Mouse (Mus musculus): ENCODE measurements around the gene Mrs2.

Mrs2 gene

DNA sequence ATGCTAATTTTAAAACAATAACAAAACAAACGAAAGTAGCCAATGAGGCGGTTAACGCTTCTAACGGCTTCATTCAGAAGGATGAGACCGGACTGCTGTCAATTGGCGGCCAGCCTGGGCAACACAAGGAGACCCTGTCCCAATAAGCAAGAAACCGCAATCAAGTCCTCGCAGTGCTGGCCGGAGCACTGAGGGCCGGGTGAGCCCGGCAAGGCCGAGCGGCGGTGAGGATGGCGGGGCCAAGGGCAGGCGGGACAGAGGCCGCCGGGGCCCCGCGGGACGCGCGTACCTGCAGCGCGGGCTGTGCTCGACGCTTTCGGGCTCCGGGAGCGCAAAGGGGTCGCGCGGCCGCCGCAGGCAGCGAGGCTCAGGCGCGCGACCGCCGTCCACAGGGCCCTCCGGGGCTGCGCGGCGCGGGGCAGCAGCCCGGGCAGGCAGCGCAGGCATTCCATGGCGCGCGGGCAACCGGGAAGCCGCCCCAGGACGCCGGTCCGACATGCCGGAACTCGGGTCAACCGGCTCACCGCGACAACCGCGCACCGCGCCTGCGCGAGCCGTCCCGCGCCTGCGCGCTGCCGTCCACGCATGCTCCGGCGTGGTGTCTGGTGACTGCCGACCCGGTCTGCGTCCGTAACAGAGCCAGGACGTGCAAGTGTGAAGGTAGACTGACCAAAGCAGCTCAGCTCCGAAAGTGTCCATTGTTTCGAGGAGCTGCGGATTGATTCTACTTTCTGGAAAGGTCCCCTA, at the start of gene Mrs2:
Mrs2 (minus strand) TSS at position 587 of the 747 bp plus-strand sequence.
- DNase-seq (ENCODE audit: extremely low spot score, low spot score) = peak; percentile 91

- no peak for DNase-seq (ENCODE audit: extremely low spot score, low spot score)
These were observed 49.6 kb upstream of the Mrs2 start for GRCm38 (mm10) chr13:25069765-25070164.

- DNase-seq (ENCODE audit: extremely low spot score, low spot score) = no peak
These were observed 47.0 kb upstream of the Mrs2 start for GRCm38 (mm10) chr13:25067183-25067582.

GRCm38 (mm10) chr13:25066659-25067058, 46.5 kb upstream of the Mrs2 start:
- no peak for DNase-seq (ENCODE audit: extremely low spot score, low spot score)

GRCm38 (mm10) chr13:25055873-25056667, 35.9 kb upstream of the Mrs2 start, which contains the start of gene Dcdc2a:
TSS of gene Dcdc2a (plus strand) at chr13:25056004.
- peak; percentile 43 for DNase-seq (ENCODE audit: extremely low spot score, low spot score)

DNA sequence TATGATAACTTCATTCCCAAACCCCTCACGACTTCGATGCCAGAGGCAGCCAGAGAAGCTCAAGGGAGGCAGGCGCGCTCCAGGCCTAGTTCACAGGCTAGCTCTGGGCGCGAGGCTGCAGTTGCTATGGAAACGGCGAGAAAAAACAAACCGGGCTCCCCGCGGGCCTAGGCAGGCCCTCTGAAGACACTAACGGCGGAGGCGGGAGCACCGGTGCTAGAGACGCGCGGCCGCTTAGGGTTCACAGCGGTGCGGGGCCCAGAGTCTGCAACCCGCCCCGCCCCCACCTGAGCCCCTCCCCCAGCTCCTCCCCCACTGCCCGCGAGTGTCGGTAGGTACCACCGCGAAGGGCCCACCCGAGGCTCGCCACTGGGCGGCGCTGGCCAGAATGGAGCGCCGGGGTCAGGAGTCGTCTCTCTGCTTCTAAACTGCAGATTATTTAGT, 35.0 kb upstream of the Mrs2 start:
- peak; percentile 82 for DNase-seq (ENCODE audit: extremely low spot score, low spot score)

DNA sequence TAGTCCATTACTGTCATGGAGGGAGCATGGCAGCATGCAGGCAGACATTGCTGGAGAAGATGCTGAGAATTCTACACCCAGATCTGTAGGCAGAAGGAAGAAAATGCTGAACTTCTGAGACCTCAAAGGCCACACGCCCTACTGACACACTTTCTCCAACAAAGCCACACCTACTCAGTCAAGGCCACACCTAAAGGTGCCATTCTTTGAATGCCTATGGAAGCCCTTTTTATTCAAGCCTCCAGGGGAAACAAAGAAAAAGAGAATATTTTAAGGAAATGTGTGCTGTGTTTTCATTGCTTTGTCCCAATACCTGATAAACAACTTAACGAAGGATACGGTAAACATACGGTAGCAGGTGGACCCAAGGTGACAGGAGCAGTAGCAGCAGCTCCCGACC, 32.5 kb upstream of the Mrs2 start:
- no peak for DNase-seq (ENCODE audit: extremely low spot score, low spot score)

- DNase-seq (ENCODE audit: extremely low spot score, low spot score) = no peak
These were observed 19.3 kb upstream of the Mrs2 start for GRCm38 (mm10) chr13:25039488-25039887.

DNA sequence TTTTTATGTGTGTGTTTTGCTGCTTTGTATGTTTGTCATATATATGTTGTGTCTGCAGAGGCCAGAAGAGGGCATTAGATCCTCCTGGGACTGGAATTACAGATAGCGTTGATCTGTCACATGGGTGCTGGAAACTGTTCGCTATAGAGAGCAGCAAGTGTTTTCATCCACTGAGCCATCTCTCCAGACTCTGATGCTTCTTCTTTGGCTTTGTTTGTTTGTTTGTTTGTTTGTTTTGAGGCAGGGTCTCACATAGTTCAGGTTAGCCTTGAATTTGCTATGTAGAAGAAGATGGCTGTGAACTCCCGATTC, 6.9 kb upstream of the Mrs2 start:
- no peak for DNase-seq (ENCODE audit: extremely low spot score, low spot score)

DNA sequence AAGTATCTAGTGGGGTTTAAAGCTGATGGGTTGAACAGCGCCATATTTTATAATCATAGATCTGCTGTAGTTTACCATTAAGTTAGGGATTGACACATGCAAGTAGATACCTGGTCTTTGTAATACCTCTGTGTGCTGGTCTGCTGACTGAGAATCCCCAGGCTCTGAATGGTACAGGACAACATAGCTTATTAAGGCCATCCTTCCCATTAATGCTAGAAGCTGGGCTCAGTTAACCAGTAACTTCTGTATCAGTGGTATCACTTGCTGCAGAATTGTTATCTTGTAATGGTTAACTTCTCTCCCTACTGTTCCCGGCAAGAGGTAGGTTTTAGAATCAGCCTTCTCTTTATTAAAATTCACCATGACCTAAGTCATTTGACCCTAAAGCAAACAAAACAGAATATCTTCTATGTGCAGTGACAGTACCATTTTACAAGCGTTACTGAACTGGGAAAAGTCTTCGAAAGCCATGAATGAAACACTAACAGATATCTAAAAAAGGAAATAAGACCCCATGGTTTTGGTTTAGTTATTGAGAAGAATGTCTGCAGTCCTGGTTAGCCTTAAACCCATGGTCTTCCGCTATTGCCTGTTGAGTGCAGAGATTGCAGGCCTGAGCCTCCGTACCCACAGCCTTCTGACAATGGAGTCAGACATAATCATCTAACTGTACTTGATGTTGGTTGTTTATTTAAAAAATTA, 6.4 kb upstream of the Mrs2 start:
- no peak for DNase-seq (ENCODE audit: extremely low spot score, low spot score)

GRCm38 (mm10) chr13:25024655-25025054, 4.5 kb upstream of the Mrs2 start:
- DNase-seq (ENCODE audit: extremely low spot score, low spot score) = no peak

DNA sequence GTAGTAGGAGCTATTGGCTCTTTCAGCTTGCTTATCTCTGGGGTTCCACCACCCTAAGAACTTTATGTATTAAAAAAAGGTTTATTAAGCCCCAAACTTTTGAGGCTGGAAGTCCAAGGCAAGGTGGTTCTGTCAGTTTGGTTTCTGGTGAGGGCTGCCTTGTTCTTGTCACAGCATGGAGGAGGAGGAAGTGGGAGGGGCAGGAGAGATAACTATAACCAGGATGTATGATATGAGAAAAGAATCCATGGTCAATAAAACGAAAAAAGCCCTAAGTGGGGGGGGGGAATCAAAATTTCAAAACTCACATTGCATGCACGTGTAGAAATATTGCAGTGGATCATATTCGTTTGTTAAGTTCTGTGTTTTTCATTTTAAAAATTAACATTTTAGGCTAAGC, 3.0 kb upstream of the Mrs2 start:
- no peak for DNase-seq (ENCODE audit: extremely low spot score, low spot score)

- DNase-seq (ENCODE audit: extremely low spot score, low spot score) = no peak
These were observed 2.2 kb upstream of the Mrs2 start for GRCm38 (mm10) chr13:25022386-25022785.

- DNase-seq (ENCODE audit: extremely low spot score, low spot score) = no peak
These were observed 337 bp upstream of the Mrs2 start for GRCm38 (mm10) chr13:25020540-25020892.

DNA sequence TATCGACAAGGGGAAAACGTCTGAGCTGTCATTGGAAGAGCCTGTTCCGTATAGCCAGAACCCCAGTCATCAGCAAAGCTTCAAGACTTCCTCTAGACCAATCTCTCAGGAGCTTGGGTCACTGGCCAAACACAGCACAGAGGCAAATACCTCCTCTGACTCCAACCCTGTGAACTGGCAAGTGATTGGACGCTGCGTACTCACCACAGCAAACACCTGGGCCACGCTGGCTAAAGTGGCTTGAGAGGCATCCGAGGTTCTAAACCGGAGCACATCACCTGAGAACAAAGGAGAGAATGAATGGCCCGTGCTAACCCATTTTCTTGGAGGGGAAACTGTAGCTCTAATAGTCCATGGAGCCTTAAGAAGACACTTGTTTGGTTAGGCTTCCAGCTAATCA, 1.9 kb downstream of the Mrs2 start:
- no peak for DNase-seq (ENCODE audit: extremely low spot score, low spot score)

GRCm38 (mm10) chr13:25007115-25007514, 13.1 kb downstream of the Mrs2 start:
- DNase-seq (ENCODE audit: extremely low spot score, low spot score) = no peak

DNA sequence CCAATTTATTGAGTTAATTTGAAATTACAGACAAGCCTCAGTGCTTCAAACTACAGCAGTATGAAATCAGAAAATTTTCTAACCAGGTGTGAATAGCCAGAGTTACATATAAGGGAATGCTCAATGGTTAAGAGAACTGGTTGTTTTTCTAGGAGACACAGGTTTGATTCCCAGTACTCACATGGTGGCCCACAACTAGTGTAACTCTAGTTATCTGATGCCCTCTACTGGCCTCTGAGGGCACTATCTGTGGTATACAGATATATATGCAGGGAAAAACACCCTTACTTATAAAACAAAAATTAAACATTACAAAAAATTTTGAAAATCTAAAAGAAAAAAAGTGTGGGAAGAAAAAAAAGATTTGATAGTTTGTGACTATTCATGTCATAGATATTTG, 17.2 kb downstream of the Mrs2 start:
- no peak for DNase-seq (ENCODE audit: extremely low spot score, low spot score)

GRCm38 (mm10) chr13:24999538-24999937, 20.6 kb downstream of the Mrs2 start:
- no peak for DNase-seq (ENCODE audit: extremely low spot score, low spot score)

- no peak for DNase-seq (ENCODE audit: extremely low spot score, low spot score)
These were observed 27.0 kb downstream of the Mrs2 start for GRCm38 (mm10) chr13:24993160-24993559.

GRCm38 (mm10) chr13:24989006-24989405, 31.2 kb downstream of the Mrs2 start:
- no peak for DNase-seq (ENCODE audit: extremely low spot score, low spot score)

DNA sequence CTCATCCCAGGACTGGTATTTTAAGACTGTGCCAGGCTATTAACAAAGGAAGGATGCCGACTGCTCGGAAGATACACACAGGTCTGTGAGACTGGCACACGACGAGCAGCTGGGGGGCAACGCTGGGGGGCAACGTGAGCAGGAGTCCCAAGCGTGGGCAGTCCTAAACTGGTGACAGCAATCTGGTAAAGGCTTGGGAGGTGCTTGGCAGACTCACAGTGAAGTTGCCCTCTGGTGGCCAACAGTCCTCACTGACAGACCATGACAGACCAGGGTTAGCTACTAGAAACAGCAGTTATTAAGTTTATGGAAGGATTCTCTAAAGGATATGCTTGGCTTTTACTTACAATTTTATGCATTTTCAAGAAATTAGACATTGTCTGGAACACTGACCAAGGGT, 31.8 kb downstream of the Mrs2 start:
- DNase-seq (ENCODE audit: extremely low spot score, low spot score) = peak; percentile 33

GRCm38 (mm10) chr13:24985435-24985834, 34.7 kb downstream of the Mrs2 start:
- DNase-seq (ENCODE audit: extremely low spot score, low spot score) = no peak

Measured in neural tube, embryonic 10.5 days (tissue).